Mouse (Mus musculus): ENCODE results near the gene Ryr2. TPM values are rescaled to one million over a fixed set of nuclear protein-coding genes. Genes with fewer than 3 reads are reported as not detected.
A peak's percentile ranks its signal among the peaks of the same experiment; 100 is the strongest.

Gene Ryr2
- polyA plus RNA-seq, 1 experiment from 2014 or later = 0.16 TPM

GRCm38 (mm10) chr13:12133549-12133948 lies 26.8 kb upstream of the Ryr2 start:
- WGBS (ENCODE audit: insufficient replicate concordance) = 58% methylated on average over 7 of the region's 7 CpGs
- H3K4me2 ChIP-seq (ENCODE audit: low read depth, low read length) = no peak overlapping the region
- no peak overlapping the region for H3K4me3 ChIP-seq (ENCODE audit: low read depth, low read length)
- H3K27ac ChIP-seq (ENCODE audit: low read depth) = no peak overlapping the region
- no peaks in the 10 kb centered on the region for H3K36me3 ChIP-seq (replicated peaks; ENCODE audit: insufficient read depth, low read length)
- H3K4me1 ChIP-seq (ENCODE audit: insufficient read depth) = 0 out of 2 replicates have a peak, but pooled peaks cover 4% of the 10 kb centered on the region
- no peaks in the 10 kb centered on the region for H3K27me3 ChIP-seq (ENCODE audit: insufficient read depth, low read length)
- DNase-seq = no peak
- H3K9ac ChIP-seq (replicated peaks) = no peak overlapping the region
- H3K9me3 ChIP-seq (ENCODE audit: low read length) = no peaks in the 10 kb centered on the region
- ATAC-seq = no peak
- TF ChIP-seq EP300 (IDR thresholded peaks at IDR 0.05; ENCODE audit: low read depth) (no peak), CTCF (IDR thresholded peaks at IDR 0.05; ENCODE audit: low read depth) (no peak)

- H3K9ac ChIP-seq (replicated peaks) = no peak overlapping the region
- H3K4me1 ChIP-seq (ENCODE audit: insufficient read depth) = 0 out of 2 replicates have a peak, but pooled peaks cover 4% of the 10 kb centered on the region
- TF ChIP-seq EP300 (IDR thresholded peaks at IDR 0.05; ENCODE audit: low read depth) (peak; percentile 63), CTCF (IDR thresholded peaks at IDR 0.05; ENCODE audit: low read depth) (no peak)
- no peak overlapping the region for H3K4me2 ChIP-seq (ENCODE audit: low read depth, low read length)
- no peak for DNase-seq
- no peaks in the 10 kb centered on the region for H3K27me3 ChIP-seq (ENCODE audit: insufficient read depth, low read length)
- WGBS (ENCODE audit: insufficient replicate concordance) = 44% methylated on average over 3 of the region's 3 CpGs
- no peak overlapping the region for H3K27ac ChIP-seq (ENCODE audit: low read depth)
- H3K36me3 ChIP-seq (replicated peaks; ENCODE audit: insufficient read depth, low read length) = no peaks in the 10 kb centered on the region
- no peaks in the 10 kb centered on the region for H3K9me3 ChIP-seq (ENCODE audit: low read length)
- peak; percentile 85 for ATAC-seq
- H3K4me3 ChIP-seq (ENCODE audit: low read depth, low read length) = no peak overlapping the region
These were observed 25.5 kb upstream of the Ryr2 start for GRCm38 (mm10) chr13:12132160-12132710.

- TF ChIP-seq CTCF (IDR thresholded peaks at IDR 0.05; ENCODE audit: low read depth) (no peak), EP300 (IDR thresholded peaks at IDR 0.05; ENCODE audit: low read depth) (no peak)
- Histone ChIP-seq H3K27ac (ENCODE audit: low read depth) (no peak overlapping the region), H3K27me3 (ENCODE audit: insufficient read depth, low read length) (no peaks in the 10 kb centered on the region), H3K9me3 (ENCODE audit: low read length) (no peaks in the 10 kb centered on the region), H3K9ac (replicated peaks) (no peak overlapping the region), H3K4me2 (ENCODE audit: low read depth, low read length) (no peak overlapping the region), H3K4me1 (ENCODE audit: insufficient read depth) (0 out of 2 replicates have a peak, but pooled peaks cover 4% of the 10 kb centered on the region), H3K4me3 (ENCODE audit: low read depth, low read length) (no peak overlapping the region), H3K36me3 (replicated peaks; ENCODE audit: insufficient read depth, low read length) (no peaks in the 10 kb centered on the region)
- DNase-seq = no peak
- ATAC-seq = no peak
- 70% methylated on average over 1 of the region's 1 CpGs for whole genome bisulfite sequencing (ENCODE audit: insufficient replicate concordance)
These were observed 22.4 kb upstream of the Ryr2 start for GRCm38 (mm10) chr13:12129121-12129520.

DNA sequence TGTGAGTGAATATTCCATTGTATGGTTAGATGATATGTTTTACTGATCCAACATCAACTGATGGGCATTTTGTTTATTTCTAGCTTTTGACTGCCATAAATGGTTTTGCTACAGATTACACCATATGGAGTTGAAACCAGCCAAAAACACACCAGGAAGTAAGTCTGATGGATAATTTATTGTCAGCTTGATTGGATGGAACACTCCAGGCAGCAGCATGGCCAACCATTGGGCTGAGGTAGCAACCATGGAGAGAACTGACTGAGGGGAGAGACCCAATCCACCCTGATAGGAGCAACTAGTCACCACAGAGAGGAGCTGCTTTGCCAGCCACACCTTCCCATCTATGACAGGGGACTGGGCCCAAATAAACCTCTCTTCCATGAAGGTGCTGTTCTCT lies 19.4 kb upstream of the Ryr2 start:
- DNase-seq = no peak
- no peak for TF ChIP-seq EP300 (IDR thresholded peaks at IDR 0.05; ENCODE audit: low read depth)
- no peak for TF ChIP-seq CTCF (IDR thresholded peaks at IDR 0.05; ENCODE audit: low read depth)
- no peak for ATAC-seq

GRCm38 (mm10) chr13:12124940-12125540 lies 18.3 kb upstream of the Ryr2 start:
- DNase-seq (no peak), ATAC-seq (no peak)
- H3K27ac ChIP-seq (ENCODE audit: low read depth) = no peak overlapping the region
- H3K4me2 ChIP-seq (ENCODE audit: low read depth, low read length) = no peak overlapping the region
- H3K36me3 ChIP-seq (replicated peaks; ENCODE audit: insufficient read depth, low read length) = no peaks in the 10 kb centered on the region
- no peak for TF ChIP-seq CTCF (IDR thresholded peaks at IDR 0.05; ENCODE audit: low read depth)
- TF ChIP-seq EP300 (IDR thresholded peaks at IDR 0.05; ENCODE audit: low read depth) = no peak
- no peaks in the 10 kb centered on the region for H3K27me3 ChIP-seq (ENCODE audit: insufficient read depth, low read length)
- no peak overlapping the region for H3K9ac ChIP-seq (replicated peaks)
- 72% methylated on average over 7 of the region's 7 CpGs for WGBS (ENCODE audit: insufficient replicate concordance)
- H3K9me3 ChIP-seq (ENCODE audit: low read length) = no peaks in the 10 kb centered on the region
- H3K4me1 ChIP-seq (ENCODE audit: insufficient read depth) = no peaks in the 10 kb centered on the region
- H3K4me3 ChIP-seq (ENCODE audit: low read depth, low read length) = no peak overlapping the region

More for the DNA sequence above, 19.4 kb upstream of the Ryr2 start:
- Histone ChIP-seq H3K27ac (ENCODE audit: low read depth) (no peak overlapping the region), H3K4me2 (ENCODE audit: low read depth, low read length) (no peak overlapping the region), H3K9ac (replicated peaks) (no peak overlapping the region), H3K27me3 (ENCODE audit: insufficient read depth, low read length) (no peaks in the 10 kb centered on the region), H3K9me3 (ENCODE audit: low read length) (no peaks in the 10 kb centered on the region), H3K4me1 (ENCODE audit: insufficient read depth) (no peaks in the 10 kb centered on the region), H3K4me3 (ENCODE audit: low read depth, low read length) (no peak overlapping the region), H3K36me3 (replicated peaks; ENCODE audit: insufficient read depth, low read length) (no peaks in the 10 kb centered on the region)

DNA sequence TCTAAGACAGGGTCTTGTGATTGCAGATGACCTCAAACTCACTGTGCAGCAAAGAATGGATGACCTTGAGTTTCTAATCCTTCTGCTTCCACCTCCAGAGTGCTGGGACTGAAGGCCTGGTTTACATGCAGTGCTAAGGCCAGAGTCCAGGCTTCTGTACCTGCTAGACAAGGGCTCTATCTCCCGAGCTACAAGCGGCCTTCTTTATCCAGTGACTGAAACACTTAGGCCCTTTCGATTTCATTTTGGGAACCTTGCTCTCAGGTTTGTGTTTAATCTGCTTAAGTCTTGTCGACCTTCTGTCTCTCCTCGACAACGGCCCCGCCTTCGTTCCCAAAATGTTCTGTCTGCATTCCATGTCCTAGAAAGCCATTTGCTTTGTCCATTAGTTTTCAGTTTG lies 8.8 kb upstream of the Ryr2 start:
- Histone ChIP-seq H3K4me3 (ENCODE audit: low read depth, low read length) (no peak overlapping the region), H3K36me3 (replicated peaks; ENCODE audit: insufficient read depth, low read length) (no peaks in the 10 kb centered on the region), H3K9ac (replicated peaks) (no peak overlapping the region), H3K4me2 (ENCODE audit: low read depth, low read length) (no peak overlapping the region), H3K4me1 (ENCODE audit: insufficient read depth) (no peaks in the 10 kb centered on the region), H3K27ac (ENCODE audit: low read depth) (no peak overlapping the region), H3K9me3 (ENCODE audit: low read length) (no peaks in the 10 kb centered on the region), H3K27me3 (ENCODE audit: insufficient read depth, low read length) (no peaks in the 10 kb centered on the region)
- no peak for TF ChIP-seq EP300 (IDR thresholded peaks at IDR 0.05; ENCODE audit: low read depth)
- no peak for TF ChIP-seq CTCF (IDR thresholded peaks at IDR 0.05; ENCODE audit: low read depth)
- no peak for DNase-seq
- ATAC-seq = no peak
- 81% methylated on average over 8 of the region's 8 CpGs for WGBS (ENCODE audit: insufficient replicate concordance)
